Mouse (Mus musculus) liver, postnatal 0 days (tissue): ENCODE measurements around the gene Rad51b.

Experiments
- CTCF ChIP-seq: sonication (generic); IDR thresholded peaks from 2 replicates; pipeline ENCODE4 v1.5.1; 2016; ENCODE audit warnings: antibody characterized with exemption, low read depth
- EP300 ChIP-seq: IDR thresholded peaks from 2 replicates; pipeline ENCODE4 v1.6.1; 2016; ENCODE audit warnings: antibody characterized with exemption, low read depth, mild to moderate bottlenecking

- TF ChIP-seq CTCF, result no peak
- no peak for TF ChIP-seq EP300
Observed at GRCm38 (mm10) chr12:79393636-79394035, 96.6 kb downstream of the Rad51b start.
